Mouse (Mus musculus): ENCODE measurements around the gene Crip2.
A peak's percentile ranks its signal among the peaks of the same experiment; 100 is the strongest.

Gene Crip2

GRCm38 (mm10) chr12:113131601-113132000 lies 8.4 kb upstream of the Crip2 start:
- DNase-seq (ENCODE audit: low spot score): no peak

- DNase-seq (ENCODE audit: low spot score): no peak
These were observed 7.5 kb upstream of the Crip2 start for GRCm38 (mm10) chr12:113132567-113132966.

- no peak for DNase-seq (ENCODE audit: low spot score)
These were observed 6.8 kb upstream of the Crip2 start for GRCm38 (mm10) chr12:113133260-113133659.

DNA sequence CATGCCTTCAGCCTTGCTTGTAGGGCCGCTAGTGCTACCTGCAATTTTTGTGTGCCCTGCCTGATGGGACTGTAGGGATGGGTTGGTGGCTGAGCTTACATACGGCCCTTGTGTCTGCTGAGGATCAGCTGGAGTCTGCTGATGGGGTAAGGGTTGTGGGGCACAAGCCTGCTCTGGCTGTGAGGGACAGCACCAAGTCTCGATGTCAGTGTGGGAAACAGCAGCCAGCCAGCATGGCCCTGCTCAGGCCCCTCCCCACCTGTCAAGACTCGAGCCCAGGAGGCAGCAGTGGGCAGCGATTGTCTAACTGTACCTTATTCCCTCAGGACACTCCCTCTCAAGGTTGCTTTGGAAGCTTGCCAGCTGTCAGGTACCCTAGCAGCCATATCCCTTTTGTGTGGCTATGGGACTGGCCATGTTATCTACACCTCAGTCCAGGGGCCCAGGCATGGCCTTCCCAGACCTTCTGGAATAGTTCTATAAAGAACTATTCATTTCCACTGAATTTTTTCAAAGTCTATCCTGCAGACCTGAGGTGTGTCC lies 6.1 kb upstream of the Crip2 start:
- DNase-seq (ENCODE audit: low spot score): no peak

DNA sequence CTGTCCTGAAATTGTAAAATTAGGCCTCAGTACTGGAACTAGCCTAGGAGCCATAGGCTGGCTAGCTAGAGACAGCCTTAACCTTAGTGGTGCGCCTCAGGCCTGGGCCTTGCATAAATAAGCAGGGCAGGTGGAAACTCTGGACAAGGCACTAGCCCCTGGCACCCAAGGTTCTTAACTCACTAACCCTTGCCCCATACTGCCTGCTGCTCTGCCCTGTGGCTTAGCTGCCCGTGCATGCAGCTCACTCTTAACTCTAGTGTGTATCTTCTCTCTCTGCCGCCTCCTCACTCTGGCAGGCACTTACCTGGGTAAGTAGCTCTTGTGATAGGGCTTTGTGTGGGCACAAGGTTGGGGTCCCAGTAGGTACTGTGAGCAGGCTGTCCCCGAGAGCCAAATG lies 5.5 kb upstream of the Crip2 start:
- DNase-seq (ENCODE audit: low spot score): no peak

DNA sequence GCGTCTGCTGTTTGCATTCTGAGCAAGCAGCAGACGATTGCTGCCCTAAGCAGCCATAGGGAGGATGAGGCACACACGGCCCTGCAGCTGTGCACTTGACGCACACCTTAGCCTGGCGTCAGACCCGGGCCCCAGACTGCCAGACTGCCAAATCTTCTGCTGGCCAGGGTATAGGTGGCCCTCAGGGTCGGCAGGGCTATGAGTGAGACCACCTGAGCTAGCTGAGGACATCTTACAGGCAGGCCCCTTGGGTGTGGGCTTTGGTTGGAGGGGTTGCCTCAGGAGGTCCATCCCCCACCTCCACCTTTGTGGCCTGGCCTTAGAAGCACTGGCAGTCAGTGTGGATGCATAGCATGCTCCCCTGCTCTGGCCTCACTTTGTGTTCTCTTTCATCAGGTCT lies 4.6 kb upstream of the Crip2 start:
- no peak for DNase-seq (ENCODE audit: low spot score)

DNA sequence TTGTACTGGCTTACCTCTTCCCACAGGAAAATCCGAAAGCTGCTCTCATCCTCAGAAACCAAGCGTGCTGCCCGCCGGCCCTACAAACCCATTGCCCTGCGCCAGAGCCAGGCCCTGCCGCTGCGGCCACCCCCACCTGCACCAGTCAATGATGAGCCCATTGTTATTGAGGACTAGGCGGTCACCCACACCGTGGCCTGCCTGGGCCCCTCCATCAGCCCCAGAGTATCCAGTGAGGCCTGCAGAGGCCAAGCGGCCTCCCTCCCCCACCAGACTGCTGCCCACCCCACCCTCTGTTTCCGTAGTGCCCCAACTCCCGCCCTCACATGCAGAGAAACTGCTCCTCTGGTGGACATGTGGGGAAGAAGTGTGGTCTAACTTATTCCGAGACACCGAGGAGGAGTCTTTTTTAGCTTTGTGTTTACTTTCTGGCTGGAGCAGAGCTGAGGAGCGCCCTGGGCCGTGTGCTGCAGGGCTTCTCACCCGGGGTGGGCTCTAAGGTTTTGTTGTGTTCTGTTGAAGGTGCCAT lies 3.5 kb upstream of the Crip2 start:
- DNase-seq (ENCODE audit: low spot score): no peak

DNA sequence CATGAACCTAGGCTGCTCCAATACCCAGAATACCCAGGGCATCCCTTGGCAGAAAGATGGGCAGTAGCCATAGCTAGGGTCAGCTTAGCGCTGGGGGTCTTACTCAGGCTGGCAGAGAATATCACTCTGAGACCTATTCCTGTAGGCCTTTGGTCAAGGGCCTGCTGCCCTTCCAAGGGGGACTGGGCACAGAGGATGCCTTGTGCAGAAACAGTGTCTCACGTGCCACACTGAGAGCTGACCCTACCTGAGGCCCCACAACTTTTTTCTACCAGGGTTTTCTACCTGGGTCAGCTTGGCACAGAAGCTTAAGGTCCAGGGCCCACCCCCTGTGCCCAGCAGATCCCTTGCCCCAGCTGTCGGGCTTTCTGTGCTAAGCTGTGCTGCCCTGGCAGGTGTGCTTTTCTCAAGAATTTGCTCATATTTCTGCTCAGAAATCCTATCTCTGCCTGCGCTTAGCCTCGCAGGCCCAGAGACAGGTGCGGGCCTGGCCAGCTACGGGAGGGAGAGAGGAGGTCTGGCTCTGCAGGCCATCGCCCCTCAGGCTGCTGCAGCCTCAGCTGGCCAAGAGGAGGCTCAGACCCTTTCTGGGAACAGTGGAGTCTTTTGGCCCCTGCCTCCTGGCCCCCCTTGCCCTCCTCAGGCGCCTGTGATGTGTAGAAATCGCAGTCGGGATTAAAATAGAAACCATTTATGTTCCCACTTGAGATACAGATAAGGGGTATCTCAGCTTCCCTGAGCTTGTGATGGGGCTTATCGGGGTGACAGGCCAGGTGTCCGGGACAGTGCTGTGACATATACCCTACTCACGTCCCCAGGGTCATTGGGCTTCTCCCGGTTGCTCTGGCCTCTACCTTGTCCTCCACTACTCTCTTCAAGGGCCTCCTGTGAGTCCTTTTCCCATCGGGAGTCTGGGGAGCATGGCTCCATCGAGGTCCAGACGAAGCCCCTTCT lies 2.5 kb upstream of the Crip2 start:
- no peak for DNase-seq (ENCODE audit: low spot score)

DNA sequence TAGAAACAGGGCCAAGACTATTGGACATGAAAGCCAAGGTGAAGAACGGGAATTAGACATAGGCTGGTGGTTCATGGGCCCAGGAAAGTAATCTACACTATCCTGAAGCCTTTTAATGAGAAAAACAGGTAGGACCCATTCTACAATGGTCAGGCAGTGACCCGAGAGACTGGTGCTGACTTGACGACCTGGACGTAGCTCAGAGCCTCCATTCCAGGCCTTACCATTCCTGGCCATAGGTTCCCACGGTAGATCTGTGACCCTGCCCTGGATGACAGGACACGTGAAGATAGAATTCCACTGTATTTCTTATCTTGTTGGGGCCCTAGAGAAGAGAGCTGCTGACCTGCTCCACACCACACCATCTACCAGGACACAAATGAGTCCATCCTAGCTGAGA lies 1.7 kb upstream of the Crip2 start:
- DNase-seq (ENCODE audit: low spot score): no peak

GRCm38 (mm10) chr12:113138901-113139864 lies 853 bp upstream of the Crip2 start:
- no peak for DNase-seq (ENCODE audit: low spot score)

- DNase-seq (ENCODE audit: low spot score): no peak
These were observed 778 bp downstream of the Crip2 start for GRCm38 (mm10) chr12:113140616-113141411.

DNA sequence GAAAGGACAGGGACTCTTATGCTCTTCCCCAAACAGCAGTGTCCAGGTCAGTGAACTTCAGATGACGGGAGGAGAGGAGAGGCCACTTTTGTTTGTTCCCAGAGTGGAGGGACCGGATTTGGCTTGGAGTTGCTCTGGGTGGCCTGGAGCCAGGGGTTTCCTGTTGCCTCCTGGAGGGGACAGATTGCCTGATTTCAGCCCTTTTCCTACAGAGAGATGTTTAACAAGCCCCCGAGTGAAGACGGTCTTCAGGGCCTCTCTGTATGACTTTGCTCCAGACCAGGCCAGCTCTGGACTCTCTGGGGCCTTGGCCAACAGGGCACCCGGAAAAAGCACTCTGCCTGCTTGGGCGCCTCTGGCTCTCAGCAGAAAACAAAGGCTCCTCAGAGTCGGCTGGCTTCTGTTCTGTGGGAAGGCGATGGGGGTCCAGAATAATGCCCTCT lies 1.5 kb downstream of the Crip2 start:
- no peak for DNase-seq (ENCODE audit: low spot score)

- no peak for DNase-seq (ENCODE audit: low spot score)
These were observed 2.3 kb downstream of the Crip2 start for GRCm38 (mm10) chr12:113142021-113142975.

DNA sequence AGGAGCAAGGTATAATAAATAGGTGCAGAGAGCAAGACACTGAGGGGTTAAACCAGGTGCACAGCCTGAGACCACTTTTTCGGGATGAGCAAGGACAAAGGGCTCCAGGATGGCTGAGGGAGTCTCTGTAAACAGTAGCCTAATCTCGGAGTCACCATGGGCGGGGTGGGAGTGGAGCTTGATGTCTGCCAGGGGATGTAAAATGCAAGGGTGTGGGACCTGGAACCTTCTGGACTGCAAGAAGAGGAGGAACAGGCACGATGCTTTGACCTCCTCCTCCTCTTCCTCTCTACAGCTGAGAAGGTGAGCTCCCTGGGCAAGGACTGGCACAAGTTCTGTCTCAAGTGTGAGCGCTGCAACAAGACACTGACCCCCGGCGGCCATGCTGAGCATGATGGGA lies 3.1 kb downstream of the Crip2 start:
- no peak for DNase-seq (ENCODE audit: low spot score)

- no peak for DNase-seq (ENCODE audit: low spot score)
These were observed 4.1 kb downstream of the Crip2 start for GRCm38 (mm10) chr12:113144001-113144756.

GRCm38 (mm10) chr12:113144886-113145285 lies 4.8 kb downstream of the Crip2 start:
- DNase-seq (ENCODE audit: low spot score): no peak

DNA sequence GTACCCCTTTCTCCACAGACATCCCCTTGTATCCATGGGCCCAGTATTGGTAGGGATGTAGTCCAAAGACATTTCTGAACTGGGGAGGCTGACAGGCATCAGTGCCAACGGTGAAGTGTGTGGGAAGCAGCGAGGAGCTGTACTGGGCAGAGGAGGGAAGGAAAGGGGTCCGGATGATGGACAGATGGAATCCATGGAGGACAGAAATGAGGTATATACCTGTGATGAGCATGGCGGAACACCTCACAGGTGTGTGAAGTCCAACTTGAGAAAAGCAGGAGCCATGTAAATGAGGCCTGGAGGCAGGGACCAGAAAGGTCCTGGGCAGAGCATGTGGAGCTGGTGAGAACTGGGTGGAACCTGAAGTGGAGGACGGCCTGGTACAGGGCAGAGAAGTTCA lies 5.6 kb downstream of the Crip2 start:
- DNase-seq (ENCODE audit: low spot score): no peak

DNA sequence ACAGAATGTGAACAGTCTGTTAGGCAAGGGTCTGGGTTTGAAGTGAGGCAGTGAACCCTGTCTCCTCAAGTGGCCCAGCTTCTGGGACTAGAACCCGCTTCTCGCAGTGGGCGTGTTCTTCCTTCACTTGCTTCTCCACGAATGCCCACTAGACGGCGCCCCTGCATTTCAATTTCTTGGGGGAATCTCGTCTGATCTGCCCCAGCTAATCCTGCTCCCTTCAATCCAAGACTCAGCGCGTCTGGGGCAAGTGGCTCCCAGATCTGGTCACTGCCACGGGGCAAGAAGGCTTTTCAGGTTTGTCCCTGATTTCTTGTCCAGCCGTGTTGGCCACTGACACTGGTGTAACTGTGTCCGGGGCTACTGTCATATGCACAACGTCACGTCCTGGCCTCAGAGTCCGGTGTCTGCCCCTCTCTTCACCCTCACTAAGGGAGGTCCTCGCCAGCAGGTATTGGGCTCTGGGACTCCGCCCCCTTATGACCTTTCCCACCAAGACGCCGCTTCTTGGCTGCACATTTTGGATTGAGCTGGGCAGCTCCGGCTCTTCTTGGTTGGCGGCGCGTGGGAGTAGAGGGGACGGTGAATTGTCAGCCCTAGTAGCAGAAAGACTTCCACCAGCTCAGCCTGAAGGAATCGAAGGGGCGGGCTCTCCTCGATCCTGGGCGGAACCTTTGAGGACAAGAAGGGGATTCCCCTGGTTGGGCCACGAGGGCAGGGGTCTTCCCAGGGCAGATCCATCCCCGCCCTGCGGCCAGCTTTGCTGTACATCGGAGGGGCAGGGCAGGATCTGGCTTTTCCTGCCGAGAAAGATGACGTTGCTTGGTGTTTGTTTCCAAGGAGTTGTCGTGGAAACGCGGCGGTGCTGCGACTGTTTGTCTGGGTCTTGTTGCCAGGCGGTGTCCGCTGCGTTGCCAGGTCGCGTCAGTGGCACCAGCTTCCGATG lies 6.3 kb downstream of the Crip2 start, which contains the start of gene Crip1:
TSS of gene Crip1 (plus strand) at position 205 of the 946 bp plus-strand sequence.
- peak; percentile 84 for DNase-seq (ENCODE audit: low spot score)
